Mouse (Mus musculus): ENCODE measurements around the gene Limk2. TPM values are rescaled to one million over a fixed set of nuclear protein-coding genes. Genes with fewer than 3 reads are reported as not detected.

Gene Limk2
- polyA plus RNA-seq, 1 experiment from 2014 or later, result 58.1 TPM

- peaks cover 14% of the 10 kb centered on the region for H3K36me3 ChIP-seq (ENCODE audit: control insufficient read depth, insufficient read depth, low read length)
- peak overlapping the region; percentile 82 to 90 for H3K27ac ChIP-seq (replicated peaks in 1 of 2; ENCODE audit: control insufficient read depth in 1 of 2, insufficient read depth in 1 of 2, low read depth in 2 of 2, low read length in 2 of 2)
- H3K27me3 ChIP-seq (ENCODE audit: control insufficient read depth, insufficient read depth, low read length), result no peaks in the 10 kb centered on the region
- 64% methylated on average over 11 of the region's 11 CpGs for WGBS
- no peak overlapping the region; the same call in 1 of the 2 replicates for H3K9ac ChIP-seq (ENCODE audit: low read length)
- no peak for ATAC-seq (ENCODE audit: insufficient number of reproducible peaks, insufficient read depth, low FRiP score, low read depth)
- H3K4me2 ChIP-seq (ENCODE audit: low read length), result peak overlapping the region; percentile 100; the same call in 1 of the 2 replicates
- peaks cover 19 to 37% of the 10 kb centered on the region in 2 experiments for H3K4me1 ChIP-seq (ENCODE audit: control insufficient read depth in 2 of 2, insufficient read depth in 2 of 2, low read length in 2 of 2)
- no peaks in the 10 kb centered on the region for H3K9me3 ChIP-seq (ENCODE audit: control insufficient read depth, low read length)
- H3K4me3 ChIP-seq (ENCODE audit: control insufficient read depth in 1 of 2, insufficient read depth in 1 of 2, low read depth in 1 of 2, low read length in 2 of 2), result no peak overlapping the region
Observed at GRCm38 (mm10) chr11:3328806-3329775, 79.9 kb downstream of the Limk2 start.

- Histone ChIP-seq H3K27ac (replicated peaks in 1 of 2; ENCODE audit: control insufficient read depth in 1 of 2, insufficient read depth in 1 of 2, low read depth in 2 of 2, low read length in 2 of 2) (no peak overlapping the region), H3K27me3 (ENCODE audit: control insufficient read depth, insufficient read depth, low read length) (no peaks in the 10 kb centered on the region), H3K4me2 (ENCODE audit: low read length) (no peak overlapping the region), H3K36me3 (ENCODE audit: control insufficient read depth, insufficient read depth, low read length) (peaks cover 6% of the 10 kb centered on the region), H3K9ac (ENCODE audit: low read length) (no peak overlapping the region), H3K4me3 (ENCODE audit: control insufficient read depth in 1 of 2, insufficient read depth in 1 of 2, low read depth in 1 of 2, low read length in 2 of 2) (no peak overlapping the region), H3K9me3 (ENCODE audit: control insufficient read depth, low read length) (no peaks in the 10 kb centered on the region), H3K4me1 (ENCODE audit: control insufficient read depth in 2 of 2, insufficient read depth in 2 of 2, low read length in 2 of 2) (peaks cover 19 to 37% of the 10 kb centered on the region in 2 experiments)
- WGBS, result 79% methylated on average over 5 of the region's 5 CpGs
- no peak for ATAC-seq (ENCODE audit: insufficient number of reproducible peaks, insufficient read depth, low FRiP score, low read depth)
Observed at GRCm38 (mm10) chr11:3328271-3328670, 80.7 kb downstream of the Limk2 start.

GRCm38 (mm10) chr11:3318286-3318685, 90.7 kb downstream of the Limk2 start:
- Histone ChIP-seq H3K4me2 (ENCODE audit: low read length) (no peak overlapping the region), H3K27ac (replicated peaks in 1 of 2; ENCODE audit: control insufficient read depth in 1 of 2, insufficient read depth in 1 of 2, low read depth in 2 of 2, low read length in 2 of 2) (no peak overlapping the region), H3K4me1 (ENCODE audit: control insufficient read depth in 2 of 2, insufficient read depth in 2 of 2, low read length in 2 of 2) (no peaks in the 10 kb centered on the region), H3K9ac (ENCODE audit: low read length) (no peak overlapping the region), H3K36me3 (ENCODE audit: control insufficient read depth, insufficient read depth, low read length) (no peaks in the 10 kb centered on the region), H3K4me3 (ENCODE audit: control insufficient read depth in 1 of 2, insufficient read depth in 1 of 2, low read depth in 1 of 2, low read length in 2 of 2) (no peak overlapping the region), H3K9me3 (ENCODE audit: control insufficient read depth, low read length) (no peaks in the 10 kb centered on the region), H3K27me3 (ENCODE audit: control insufficient read depth, insufficient read depth, low read length) (no peaks in the 10 kb centered on the region)
- 87% methylated on average over 3 of the region's 3 CpGs for WGBS
- no peak for ATAC-seq (ENCODE audit: insufficient number of reproducible peaks, insufficient read depth, low FRiP score, low read depth)

GRCm38 (mm10) chr11:3314148-3314547, 94.8 kb downstream of the Limk2 start:
- WGBS, result 19% methylated on average over 2 of the region's 2 CpGs
- Histone ChIP-seq H3K36me3 (ENCODE audit: control insufficient read depth, insufficient read depth, low read length) (peaks cover 35% of the 10 kb centered on the region), H3K4me3 (ENCODE audit: control insufficient read depth in 1 of 2, insufficient read depth in 1 of 2, low read depth in 1 of 2, low read length in 2 of 2) (no peak overlapping the region), H3K9me3 (ENCODE audit: control insufficient read depth, low read length) (no peaks in the 10 kb centered on the region), H3K27me3 (ENCODE audit: control insufficient read depth, insufficient read depth, low read length) (no peaks in the 10 kb centered on the region), H3K9ac (ENCODE audit: low read length) (no peak overlapping the region), H3K4me1 (ENCODE audit: control insufficient read depth in 2 of 2, insufficient read depth in 2 of 2, low read length in 2 of 2) (peaks cover 0 to 2% of the 10 kb centered on the region in 2 experiments; a peak in 2 of 4 replicates), H3K4me2 (ENCODE audit: low read length) (no peak overlapping the region), H3K27ac (replicated peaks in 1 of 2; ENCODE audit: control insufficient read depth in 1 of 2, insufficient read depth in 1 of 2, low read depth in 2 of 2, low read length in 2 of 2) (no peak overlapping the region)
- ATAC-seq (ENCODE audit: insufficient number of reproducible peaks, insufficient read depth, low FRiP score, low read depth), result no peak

GRCm38 (mm10) chr11:3313294-3313693, 95.7 kb downstream of the Limk2 start:
- Histone ChIP-seq H3K27me3 (ENCODE audit: control insufficient read depth, insufficient read depth, low read length) (no peaks in the 10 kb centered on the region), H3K27ac (replicated peaks in 1 of 2; ENCODE audit: control insufficient read depth in 1 of 2, insufficient read depth in 1 of 2, low read depth in 2 of 2, low read length in 2 of 2) (no peak overlapping the region), H3K36me3 (ENCODE audit: control insufficient read depth, insufficient read depth, low read length) (peaks cover 43% of the 10 kb centered on the region), H3K4me1 (ENCODE audit: control insufficient read depth in 2 of 2, insufficient read depth in 2 of 2, low read length in 2 of 2) (peaks cover 0 to 2% of the 10 kb centered on the region in 2 experiments; a peak in 2 of 4 replicates), H3K4me2 (ENCODE audit: low read length) (no peak overlapping the region), H3K4me3 (ENCODE audit: control insufficient read depth in 1 of 2, insufficient read depth in 1 of 2, low read depth in 1 of 2, low read length in 2 of 2) (no peak overlapping the region), H3K9ac (ENCODE audit: low read length) (no peak overlapping the region), H3K9me3 (ENCODE audit: control insufficient read depth, low read length) (no peaks in the 10 kb centered on the region)
- 96% methylated on average over 1 of the region's 1 CpGs for WGBS
- ATAC-seq (ENCODE audit: insufficient number of reproducible peaks, insufficient read depth, low FRiP score, low read depth), result no peak

- H3K4me1 ChIP-seq (ENCODE audit: control insufficient read depth in 2 of 2, insufficient read depth in 2 of 2, low read length in 2 of 2), result peaks cover 0 to 2% of the 10 kb centered on the region in 2 experiments; a peak in 2 of 4 replicates
- WGBS, result 76% methylated on average over 9 of the region's 10 CpGs
- H3K4me2 ChIP-seq (ENCODE audit: low read length), result no peak overlapping the region
- H3K27ac ChIP-seq (replicated peaks in 1 of 2; ENCODE audit: control insufficient read depth in 1 of 2, insufficient read depth in 1 of 2, low read depth in 2 of 2, low read length in 2 of 2), result no peak overlapping the region
- no peak overlapping the region for H3K9ac ChIP-seq (ENCODE audit: low read length)
- no peaks in the 10 kb centered on the region for H3K9me3 ChIP-seq (ENCODE audit: control insufficient read depth, low read length)
- no peak for ATAC-seq (ENCODE audit: insufficient number of reproducible peaks, insufficient read depth, low FRiP score, low read depth)
- peaks cover 58% of the 10 kb centered on the region for H3K36me3 ChIP-seq (ENCODE audit: control insufficient read depth, insufficient read depth, low read length)
- no peak overlapping the region for H3K4me3 ChIP-seq (ENCODE audit: control insufficient read depth in 1 of 2, insufficient read depth in 1 of 2, low read depth in 1 of 2, low read length in 2 of 2)
- no peaks in the 10 kb centered on the region for H3K27me3 ChIP-seq (ENCODE audit: control insufficient read depth, insufficient read depth, low read length)
Observed at GRCm38 (mm10) chr11:3311586-3312347, 97.2 kb downstream of the Limk2 start.

- 86% methylated on average over 9 of the region's 10 CpGs for WGBS
- H3K27ac ChIP-seq (replicated peaks in 1 of 2; ENCODE audit: control insufficient read depth in 1 of 2, insufficient read depth in 1 of 2, low read depth in 2 of 2, low read length in 2 of 2), result no peak overlapping the region
Observed at GRCm38 (mm10) chr11:3310789-3311585, 98.0 kb downstream of the Limk2 start.

More at GRCm38 (mm10) chr11:3310789-3311585, 98.0 kb downstream of the Limk2 start:
- no peak overlapping the region for H3K9ac ChIP-seq (ENCODE audit: low read length)
- H3K9me3 ChIP-seq (ENCODE audit: control insufficient read depth, low read length), result no peaks in the 10 kb centered on the region
- peak; percentile 27; the same call in 1 of the 2 replicates for ATAC-seq (ENCODE audit: insufficient number of reproducible peaks, insufficient read depth, low FRiP score, low read depth)
- no peaks in the 10 kb centered on the region for H3K27me3 ChIP-seq (ENCODE audit: control insufficient read depth, insufficient read depth, low read length)
- H3K36me3 ChIP-seq (ENCODE audit: control insufficient read depth, insufficient read depth, low read length), result peaks cover 66% of the 10 kb centered on the region
- no peak overlapping the region for H3K4me2 ChIP-seq (ENCODE audit: low read length)
- no peak overlapping the region for H3K4me3 ChIP-seq (ENCODE audit: control insufficient read depth in 1 of 2, insufficient read depth in 1 of 2, low read depth in 1 of 2, low read length in 2 of 2)
- peaks cover 0 to 2% of the 10 kb centered on the region in 2 experiments; a peak in 2 of 4 replicates for H3K4me1 ChIP-seq (ENCODE audit: control insufficient read depth in 2 of 2, insufficient read depth in 2 of 2, low read length in 2 of 2)

All from heart, embryonic 14.5 days (tissue).